Mouse (Mus musculus) intestine, embryonic 15.5 days (tissue): Measurements from ENCODE around the gene Emp2. TPM values are rescaled to one million over a fixed set of nuclear protein-coding genes. Genes with fewer than 3 reads are reported as not detected.

ENCODE experiments used
- ATAC-seq: fragments of 200-750 bp; cut with Nextera tagmentation; 2 replicates; pipeline ENCODE4 v1.8.0; 2017; ENCODE audit warnings: moderate TSS enrichment, moderate library complexity
- H3K27ac ChIP-seq: fragments of 300-500 bp; sonication (generic); 2 replicates; pipeline ENCODE4 v1.5.1; 2015; ENCODE audit warnings: mild to moderate bottlenecking, inconsistent platforms
- H3K27me3 ChIP-seq: fragments of 300-500 bp; sonication (generic); replicated peaks from 2 replicates; pipeline ENCODE4 v1.6.1; 2015; ENCODE audit warnings: inconsistent platforms
- H3K36me3 ChIP-seq: fragments of 300-500 bp; sonication (generic); 2 replicates; pipeline ENCODE4 v1.6.1; 2015; ENCODE audit warnings: inconsistent platforms
- H3K4me1 ChIP-seq: fragments of 300-500 bp; sonication (generic); replicated peaks from 2 replicates; pipeline ENCODE4 v1.6.1; 2015; ENCODE audit warnings: inconsistent platforms
- H3K4me2 ChIP-seq: fragments of 300-500 bp; sonication (generic); replicated peaks from 2 replicates; pipeline ENCODE4 v1.6.1; 2015; ENCODE audit warnings: mild to moderate bottlenecking, inconsistent platforms
- H3K4me3 ChIP-seq: fragments of 300-500 bp; sonication (generic); replicated peaks from 2 replicates; pipeline ENCODE4 v1.5.1; 2015; ENCODE audit warnings: inconsistent platforms
- H3K9ac ChIP-seq: fragments of 300-500 bp; sonication (generic); 2 replicates; pipeline ENCODE4 v1.6.1; 2015; ENCODE audit warnings: inconsistent platforms
- H3K9me3 ChIP-seq: fragments of 300-500 bp; sonication (generic); 2 replicates; pipeline ENCODE4 v1.6.1; 2016; ENCODE audit warnings: inconsistent platforms
- WGBS: fragments of 180-500 bp; shearing (Covaris S2); methylation state at CpG from one replicate; pipeline ENCODE4 v1.1.7; 2015; 5-methylcytosine and 5-hydroxymethylcytosine counted together
- polyA plus RNA-seq: library from polyadenylated mRNA; unstranded; fragments of >200 nt; fragmentation: Nextera tagmentation; extraction: Ambion mirVana; gene quantifications from 2 replicates; pipeline ENCODE4 v1.2.1, GENCODE M21; 2015

Gene Emp2
- polyA plus RNA-seq, 1 experiment from 2014 or later: 20.0 TPM

- Histone ChIP-seq H3K9me3 (no peaks in the 10 kb centered on the region), H3K9ac (no peak overlapping the region)
- no peak for ATAC-seq
Observed at GRCm38 (mm10) chr16:10311989-10312388, 1.8 kb downstream of the Emp2 start.

GRCm38 (mm10) chr16:10311086-10311485 lies 2.7 kb downstream of the Emp2 start:
- no peaks in the 10 kb centered on the region for H3K36me3 ChIP-seq
- H3K27me3 ChIP-seq: no peaks in the 10 kb centered on the region
- no peak overlapping the region for H3K27ac ChIP-seq
- no peak overlapping the region for H3K4me3 ChIP-seq
- H3K9ac ChIP-seq: no peak overlapping the region
- no peaks in the 10 kb centered on the region for H3K9me3 ChIP-seq
- ATAC-seq: no peak
- H3K4me2 ChIP-seq: no peak overlapping the region
- 52% methylated on average over 3 of the region's 3 CpGs for WGBS
- H3K4me1 ChIP-seq: peaks cover 13% of the 10 kb centered on the region

More at GRCm38 (mm10) chr16:10311989-10312388, 1.8 kb downstream of the Emp2 start:
- H3K27me3 ChIP-seq: no peaks in the 10 kb centered on the region
- H3K4me1 ChIP-seq: peaks cover 15% of the 10 kb centered on the region
- WGBS: 68% methylated on average over 4 of the region's 4 CpGs
- H3K4me2 ChIP-seq: 0 out of 2 replicates have a peak overlapping the region, but pooled peaks have one; percentile 7
- no peaks in the 10 kb centered on the region for H3K36me3 ChIP-seq
- no peak overlapping the region for H3K4me3 ChIP-seq
- no peak overlapping the region for H3K27ac ChIP-seq

GRCm38 (mm10) chr16:10310507-10310906 lies 3.3 kb downstream of the Emp2 start:
- WGBS: 76% methylated on average over 5 of the region's 5 CpGs
- Histone ChIP-seq H3K4me2 (no peak overlapping the region), H3K36me3 (no peaks in the 10 kb centered on the region), H3K9me3 (no peaks in the 10 kb centered on the region), H3K9ac (no peak overlapping the region), H3K4me3 (no peak overlapping the region), H3K27me3 (no peaks in the 10 kb centered on the region), H3K4me1 (peaks cover 13% of the 10 kb centered on the region), H3K27ac (no peak overlapping the region)
- no peak for ATAC-seq

- Histone ChIP-seq H3K9me3 (no peaks in the 10 kb centered on the region), H3K27me3 (no peaks in the 10 kb centered on the region), H3K4me2 (no peak overlapping the region), H3K4me3 (no peak overlapping the region), H3K9ac (no peak overlapping the region), H3K27ac (no peak overlapping the region), H3K36me3 (no peaks in the 10 kb centered on the region), H3K4me1 (peaks cover 3% of the 10 kb centered on the region; the same call in 1 of the 2 replicates)
- 64% methylated on average over 5 of the region's 5 CpGs for WGBS
- ATAC-seq: no peak
Observed at GRCm38 (mm10) chr16:10307351-10307750, 6.4 kb downstream of the Emp2 start.

- H3K9ac ChIP-seq: no peak overlapping the region
- ATAC-seq: no peak
- no peak overlapping the region for H3K4me3 ChIP-seq
- no peak overlapping the region for H3K4me2 ChIP-seq
- no peaks in the 10 kb centered on the region for H3K4me1 ChIP-seq
- no peaks in the 10 kb centered on the region for H3K36me3 ChIP-seq
- WGBS: 53% methylated on average over 3 of the region's 3 CpGs
- no peaks in the 10 kb centered on the region for H3K9me3 ChIP-seq
- H3K27ac ChIP-seq: no peak overlapping the region
- H3K27me3 ChIP-seq: no peaks in the 10 kb centered on the region
Observed at GRCm38 (mm10) chr16:10306101-10306500, 7.7 kb downstream of the Emp2 start.

GRCm38 (mm10) chr16:10301337-10301736 lies 12.4 kb downstream of the Emp2 start:
- no peak overlapping the region for H3K27ac ChIP-seq
- 61% methylated on average over 3 of the region's 3 CpGs for WGBS
- H3K4me2 ChIP-seq: no peak overlapping the region
- peaks cover 5% of the 10 kb centered on the region; the same call in 1 of the 2 replicates for H3K4me1 ChIP-seq
- 0 out of 2 replicates have a peak, but pooled peaks have one; percentile 15 for ATAC-seq
- no peaks in the 10 kb centered on the region for H3K27me3 ChIP-seq
- H3K9ac ChIP-seq: no peak overlapping the region
- H3K9me3 ChIP-seq: no peaks in the 10 kb centered on the region
- H3K36me3 ChIP-seq: no peaks in the 10 kb centered on the region
- no peak overlapping the region for H3K4me3 ChIP-seq

GRCm38 (mm10) chr16:10300231-10301186 lies 13.3 kb downstream of the Emp2 start:
- ATAC-seq: no peak
- Histone ChIP-seq H3K27me3 (no peaks in the 10 kb centered on the region), H3K27ac (no peak overlapping the region), H3K4me2 (no peak overlapping the region), H3K4me3 (no peak overlapping the region), H3K9me3 (no peaks in the 10 kb centered on the region), H3K4me1 (peaks cover 5% of the 10 kb centered on the region; the same call in 1 of the 2 replicates), H3K36me3 (no peaks in the 10 kb centered on the region), H3K9ac (no peak overlapping the region)
- 44% methylated on average over 3 of the region's 3 CpGs for WGBS

GRCm38 (mm10) chr16:10299637-10300036 lies 14.1 kb downstream of the Emp2 start:
- no peaks in the 10 kb centered on the region for H3K27me3 ChIP-seq
- WGBS: 17% methylated on average over 8 of the region's 8 CpGs
- H3K9me3 ChIP-seq: no peaks in the 10 kb centered on the region
- no peak overlapping the region for H3K9ac ChIP-seq
- no peak overlapping the region for H3K27ac ChIP-seq
- peak overlapping the region; percentile 38 for H3K4me2 ChIP-seq
- no peak overlapping the region for H3K4me3 ChIP-seq
- no peaks in the 10 kb centered on the region for H3K36me3 ChIP-seq
- ATAC-seq: peak; percentile 88
- peaks cover 5% of the 10 kb centered on the region; the same call in 1 of the 2 replicates for H3K4me1 ChIP-seq

- no peak for ATAC-seq
- Histone ChIP-seq H3K4me3 (no peak overlapping the region), H3K27me3 (no peaks in the 10 kb centered on the region), H3K9ac (no peak overlapping the region), H3K4me2 (no peak overlapping the region), H3K27ac (no peak overlapping the region), H3K4me1 (peaks cover 5% of the 10 kb centered on the region; the same call in 1 of the 2 replicates), H3K36me3 (no peaks in the 10 kb centered on the region), H3K9me3 (no peaks in the 10 kb centered on the region)
- 85% methylated on average over 10 of the region's 10 CpGs for WGBS
Observed at GRCm38 (mm10) chr16:10297696-10298644, 15.8 kb downstream of the Emp2 start.

- Histone ChIP-seq H3K36me3 (no peaks in the 10 kb centered on the region), H3K9ac (no peak overlapping the region), H3K27ac (no peak overlapping the region), H3K27me3 (no peaks in the 10 kb centered on the region), H3K9me3 (no peaks in the 10 kb centered on the region), H3K4me1 (no peaks in the 10 kb centered on the region), H3K4me3 (no peak overlapping the region), H3K4me2 (no peak overlapping the region)
- no peak for ATAC-seq
- 87% methylated on average over 6 of the region's 6 CpGs for WGBS
Observed at GRCm38 (mm10) chr16:10288115-10288514, 25.7 kb downstream of the Emp2 start.

- ATAC-seq: no peak
- no peak overlapping the region for H3K27ac ChIP-seq
- H3K9ac ChIP-seq: no peak overlapping the region
- H3K4me2 ChIP-seq: no peak overlapping the region
- WGBS: 70% methylated on average over 9 of the region's 9 CpGs
- no peak overlapping the region for H3K4me3 ChIP-seq
- H3K36me3 ChIP-seq: no peaks in the 10 kb centered on the region
- no peaks in the 10 kb centered on the region for H3K27me3 ChIP-seq
- no peaks in the 10 kb centered on the region for H3K4me1 ChIP-seq
- no peaks in the 10 kb centered on the region for H3K9me3 ChIP-seq
Observed at GRCm38 (mm10) chr16:10286513-10287268, 27.1 kb downstream of the Emp2 start.
